Mouse (Mus musculus): Measurements from ENCODE around the gene Nfib.

The Nfib gene

GRCm38 (mm10) chr4:82623081-82623538 is 82.4 kb downstream of the Nfib start:
- no peak for DNase-seq

GRCm38 (mm10) chr4:82622321-82622836 is 83.2 kb downstream of the Nfib start:
- DNase-seq, result peak; percentile 84

DNA sequence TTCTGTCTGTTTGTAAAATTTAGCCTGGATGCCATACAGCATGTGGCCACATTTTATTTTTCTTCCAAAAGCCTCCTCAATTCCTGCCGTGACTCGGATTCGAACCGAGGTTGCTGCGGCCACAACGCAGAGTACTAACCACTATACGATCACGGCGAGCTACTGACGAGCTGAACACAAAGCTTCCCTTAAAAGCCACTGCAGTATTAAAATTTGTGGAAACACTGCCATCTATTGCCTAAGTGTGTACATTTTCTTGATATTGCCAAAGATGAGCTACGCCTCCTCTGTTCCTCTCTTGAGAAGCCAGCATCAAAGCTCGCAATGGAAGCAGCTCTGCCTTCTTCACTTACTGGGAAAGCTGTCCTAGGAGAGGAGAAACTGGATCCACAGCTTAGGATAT is 86.0 kb downstream of the Nfib start:
- DNase-seq, result peak; percentile 13

DNA sequence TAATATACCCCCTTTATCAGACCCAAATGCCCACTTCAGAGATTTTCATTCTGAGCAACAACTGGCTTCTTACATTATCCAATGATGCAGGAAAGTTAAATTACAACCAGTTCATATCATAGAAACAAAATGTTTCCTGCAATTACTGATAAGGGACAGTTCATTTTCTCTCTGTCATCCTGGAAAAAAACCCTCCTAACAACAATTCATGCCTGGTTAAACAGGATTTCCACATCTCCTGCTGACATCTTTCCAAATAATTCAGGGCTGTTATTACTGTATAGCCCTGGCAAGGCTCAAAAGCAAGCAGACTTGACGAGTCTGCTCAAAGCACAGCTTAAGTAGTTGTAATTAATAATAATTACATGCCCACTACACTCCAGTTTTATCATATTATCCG is 86.5 kb downstream of the Nfib start:
- no peak for DNase-seq

- DNase-seq, result no peak
Measured at GRCm38 (mm10) chr4:82617257-82617656, 88.3 kb downstream of the Nfib start.

- no peak for DNase-seq
Measured at GRCm38 (mm10) chr4:82615712-82616111, 89.8 kb downstream of the Nfib start.

GRCm38 (mm10) chr4:82614466-82614805 is 91.1 kb downstream of the Nfib start:
- no peak for DNase-seq

GRCm38 (mm10) chr4:82613606-82614465 is 91.7 kb downstream of the Nfib start:
- DNase-seq, result peak; percentile 49

DNA sequence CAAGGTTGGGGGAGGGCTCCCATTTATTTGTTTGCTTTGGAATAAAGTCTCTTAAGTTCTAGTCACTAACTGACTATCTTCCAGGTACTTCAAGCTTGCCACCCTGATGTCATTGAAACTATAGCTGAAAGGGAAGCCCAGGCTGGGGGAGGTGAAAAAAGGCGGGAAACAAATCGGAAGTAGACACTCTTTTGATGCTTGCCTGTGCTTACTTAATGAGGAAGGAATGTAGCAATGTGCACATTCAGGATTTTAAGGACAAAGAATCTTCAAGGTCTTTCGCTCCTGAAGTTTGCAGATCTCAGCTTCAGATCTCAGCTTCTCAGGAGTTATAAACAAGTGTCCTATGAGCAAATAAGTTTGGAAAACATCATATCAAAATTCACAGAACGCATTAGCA is 95.9 kb downstream of the Nfib start:
- DNase-seq, result no peak

DNA sequence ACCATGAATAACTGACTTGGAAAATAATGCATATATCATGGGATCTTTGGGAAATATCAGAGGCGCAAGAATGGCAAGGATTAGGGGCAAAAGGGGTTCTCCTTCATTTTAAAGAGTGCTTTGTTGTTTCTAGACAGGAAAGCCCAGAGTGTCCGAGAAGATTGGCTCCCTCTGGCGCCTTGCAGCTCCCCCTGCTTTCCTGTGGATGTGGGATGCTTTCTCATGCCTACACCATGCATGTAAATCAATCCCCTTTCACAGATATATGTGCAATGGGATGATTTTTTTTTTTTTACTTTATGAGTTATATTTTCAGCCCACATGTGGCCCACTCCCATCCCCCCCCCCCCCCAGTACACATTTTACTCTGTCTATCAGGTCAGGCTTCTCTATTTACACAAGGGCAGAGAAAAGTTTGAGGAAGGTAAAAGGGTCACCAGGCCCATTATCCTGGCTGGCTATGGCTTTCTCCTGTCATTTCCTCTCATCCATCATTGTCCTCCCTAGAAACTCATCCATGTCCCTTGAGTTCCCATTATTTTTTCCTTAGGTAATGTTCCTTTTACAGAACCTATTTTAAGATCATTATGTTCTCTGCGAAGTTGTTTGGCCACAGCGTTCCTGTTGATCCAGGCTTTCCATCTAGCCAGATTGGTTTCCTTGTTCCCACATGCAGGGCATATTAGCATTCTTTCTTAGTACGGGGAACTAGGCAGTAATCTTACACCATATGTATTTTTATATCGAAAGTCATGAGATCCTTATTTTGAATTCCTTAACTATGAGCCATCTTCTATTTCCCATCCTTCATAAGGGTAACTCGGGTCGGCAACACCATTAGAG is 96.6 kb downstream of the Nfib start:
- DNase-seq, result no peak

DNA sequence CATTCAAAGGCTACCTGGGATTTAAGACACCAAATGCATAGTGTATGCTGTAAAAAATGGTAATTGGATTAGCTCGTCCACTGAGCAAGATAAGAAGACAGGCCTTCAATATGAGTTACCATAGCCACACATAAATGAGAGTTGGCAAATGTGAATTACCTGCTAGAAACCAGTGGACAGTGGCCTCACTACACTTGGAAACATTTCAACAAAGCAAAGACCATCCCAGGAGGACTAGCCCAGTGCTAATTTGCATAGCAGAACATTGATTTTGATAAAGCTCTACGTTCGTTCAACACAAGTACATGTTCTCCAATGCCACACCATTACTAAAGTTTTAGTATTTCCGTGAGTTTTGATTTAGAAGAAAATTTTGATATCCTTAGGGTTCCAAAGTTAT is 98.3 kb downstream of the Nfib start:
- no peak for DNase-seq

- no peak for DNase-seq
Measured at GRCm38 (mm10) chr4:82606351-82606750, 99.2 kb downstream of the Nfib start.

DNA sequence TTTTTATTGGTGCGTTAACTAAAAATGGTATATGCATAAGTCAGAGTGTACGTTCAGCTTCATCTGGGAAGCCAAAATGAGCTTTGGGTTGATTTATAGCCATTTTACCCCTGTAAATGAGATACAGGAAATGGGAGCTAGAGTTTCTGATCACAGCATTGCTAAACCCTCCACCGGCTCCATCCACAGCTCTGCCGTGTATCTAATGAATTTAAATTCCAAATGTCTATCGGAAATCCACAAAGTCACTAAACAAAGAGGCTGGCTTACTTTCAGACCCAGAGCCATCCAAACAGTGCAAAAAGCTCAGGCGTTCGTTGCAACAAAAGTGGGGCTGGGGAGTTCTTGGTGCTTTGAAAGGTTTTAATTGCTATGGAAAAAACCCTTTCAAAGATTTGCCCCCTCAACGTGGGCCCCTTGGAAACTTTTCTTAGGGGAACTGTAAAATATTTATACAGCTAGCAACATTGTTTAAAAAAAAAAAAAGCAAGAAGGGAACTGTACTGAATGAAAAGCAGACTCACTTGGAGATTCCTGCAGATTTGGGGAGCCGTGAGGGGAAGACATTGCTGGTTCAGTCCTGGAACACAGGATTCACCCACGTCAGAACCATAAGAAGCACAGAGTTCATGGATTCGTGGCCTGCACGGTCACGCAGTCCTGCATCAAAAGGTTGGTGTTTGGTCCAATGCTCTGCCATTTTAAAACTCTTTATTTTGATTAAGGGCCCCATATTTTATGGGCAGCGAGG is 100.3 kb downstream of the Nfib start:
- no peak for DNase-seq

DNA sequence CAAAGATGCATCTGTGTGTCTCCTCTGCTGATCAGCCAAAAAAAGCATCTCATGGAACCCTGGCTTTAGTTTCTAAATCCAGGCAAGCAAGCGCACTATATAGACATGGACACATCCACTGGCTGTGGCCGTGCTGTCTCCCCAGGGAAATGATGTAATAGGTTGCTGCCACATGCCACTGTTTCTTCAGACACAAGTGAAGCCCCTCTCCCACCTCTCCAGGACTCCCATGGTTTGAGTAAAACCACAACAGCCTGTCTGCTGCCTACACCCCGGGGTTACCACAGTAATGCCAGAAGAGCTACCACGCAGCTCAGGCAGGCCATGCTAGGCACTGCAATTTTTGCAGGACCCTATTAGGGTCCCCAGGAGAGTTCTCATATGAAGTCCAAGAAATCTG is 101.0 kb downstream of the Nfib start:
- no peak for DNase-seq

- no peak for DNase-seq
Measured at GRCm38 (mm10) chr4:82600636-82601035, 104.9 kb downstream of the Nfib start.

DNA sequence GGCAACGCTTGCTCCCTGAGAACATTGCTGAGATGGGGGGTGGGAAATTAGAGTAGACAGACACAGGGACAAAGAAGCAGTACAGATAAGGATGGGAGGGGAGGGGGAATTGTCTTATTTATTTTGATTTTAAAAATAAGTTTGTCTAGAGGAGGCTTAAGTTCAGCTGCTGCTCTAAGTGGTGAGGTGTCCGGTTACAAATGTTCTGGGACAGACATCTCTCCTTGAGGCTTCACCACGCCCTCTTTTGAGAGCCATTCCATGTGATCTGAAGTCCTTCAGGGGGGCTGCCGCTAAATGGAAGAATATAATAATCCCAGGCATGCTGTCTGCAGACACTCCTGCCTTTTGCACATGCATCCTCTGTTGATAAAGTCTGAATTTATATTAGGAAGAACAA is 107.1 kb downstream of the Nfib start:
- no peak for DNase-seq

DNA sequence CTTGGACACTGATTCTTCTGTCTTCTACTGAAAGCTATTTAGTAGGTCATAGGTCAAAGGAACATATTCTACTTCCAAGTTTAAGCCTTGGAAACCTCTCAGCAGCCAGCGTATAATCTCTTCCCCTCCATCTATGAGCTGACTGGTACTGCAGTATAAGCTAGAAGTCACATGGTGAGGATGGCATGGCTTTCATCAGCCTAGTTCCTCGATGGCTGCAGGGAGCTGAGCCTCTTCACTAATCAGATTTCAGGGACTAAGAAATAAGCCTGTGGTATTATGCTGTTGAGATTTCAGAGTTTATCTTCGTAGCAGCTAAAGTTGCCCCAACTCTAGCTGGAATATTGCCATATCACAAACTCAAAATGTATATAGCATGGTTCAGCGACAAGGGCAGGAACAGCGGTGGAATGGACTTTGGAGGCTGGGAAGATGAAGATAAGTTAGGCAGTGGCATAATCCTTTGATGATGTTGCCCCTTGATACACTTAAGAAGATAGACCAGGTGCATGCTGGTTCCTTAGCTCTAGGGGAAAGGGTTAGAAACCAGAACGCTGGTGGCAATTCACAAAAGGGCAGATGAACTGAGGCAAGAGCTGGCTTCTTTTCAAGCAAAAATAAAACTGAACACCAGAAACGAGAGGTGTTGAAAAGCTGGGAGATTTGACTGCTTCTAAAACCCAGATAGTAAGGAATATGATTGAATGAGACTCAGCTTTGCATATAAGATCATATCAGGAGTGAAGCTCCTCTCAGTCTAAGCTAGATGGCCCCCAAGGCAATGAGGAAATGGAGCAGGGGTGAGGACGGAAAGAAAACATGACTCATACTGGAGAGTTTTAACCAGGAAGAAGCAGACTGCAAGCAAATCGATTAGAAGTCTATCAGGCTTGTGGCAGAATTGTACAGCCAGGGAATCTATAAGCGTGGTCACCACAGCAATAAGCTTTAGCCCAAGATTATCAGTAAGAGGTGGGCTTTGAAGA is 111.6 kb downstream of the Nfib start:
- no peak for DNase-seq

DNA sequence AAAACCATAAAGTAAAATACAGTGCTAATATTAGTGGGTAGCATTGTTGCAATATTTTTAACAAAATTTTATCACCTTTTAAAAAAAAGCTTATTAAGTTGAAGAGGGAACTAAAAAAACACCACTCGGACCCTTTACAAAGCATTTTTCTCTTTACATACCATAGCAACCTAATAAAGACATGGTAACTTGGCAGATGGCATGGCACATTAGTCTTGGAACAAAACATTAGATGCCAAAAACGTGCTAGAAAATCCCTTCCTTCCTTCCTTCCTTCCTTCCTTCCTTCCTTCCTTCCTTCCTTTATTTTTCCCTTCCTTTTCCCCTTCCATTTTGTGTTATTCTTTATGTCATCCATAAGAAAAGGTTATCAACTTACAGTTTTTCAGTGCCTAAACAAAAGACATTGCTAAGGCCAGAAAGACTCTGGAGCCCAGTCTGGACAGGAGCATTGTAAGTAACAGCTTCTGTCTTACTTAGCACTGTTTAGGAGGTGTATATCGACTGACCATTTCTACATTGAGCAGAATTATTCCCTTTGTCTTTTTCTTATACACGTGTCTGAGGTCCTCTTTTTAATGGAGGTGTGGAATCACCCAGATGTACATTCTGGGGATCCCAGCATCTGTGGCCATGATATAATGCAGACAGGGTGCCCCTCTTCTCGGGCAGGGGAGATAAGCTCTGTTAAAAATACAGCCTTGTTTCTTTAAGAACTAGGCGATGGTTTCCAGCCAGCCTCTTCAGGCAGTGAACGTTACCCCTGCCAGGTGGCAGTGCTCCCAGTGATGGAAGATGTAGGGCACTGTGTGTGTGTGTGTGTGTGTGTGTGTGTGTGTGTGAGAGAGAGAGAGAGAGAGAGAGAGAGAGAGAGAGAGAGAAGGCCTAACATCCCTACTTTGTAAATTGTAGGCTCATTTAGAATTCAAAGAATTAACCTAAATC is 113.2 kb downstream of the Nfib start:
- DNase-seq, result peak; percentile 26

- peak; percentile 56 for DNase-seq
Measured at GRCm38 (mm10) chr4:82589345-82589890, 116.1 kb downstream of the Nfib start.

DNA sequence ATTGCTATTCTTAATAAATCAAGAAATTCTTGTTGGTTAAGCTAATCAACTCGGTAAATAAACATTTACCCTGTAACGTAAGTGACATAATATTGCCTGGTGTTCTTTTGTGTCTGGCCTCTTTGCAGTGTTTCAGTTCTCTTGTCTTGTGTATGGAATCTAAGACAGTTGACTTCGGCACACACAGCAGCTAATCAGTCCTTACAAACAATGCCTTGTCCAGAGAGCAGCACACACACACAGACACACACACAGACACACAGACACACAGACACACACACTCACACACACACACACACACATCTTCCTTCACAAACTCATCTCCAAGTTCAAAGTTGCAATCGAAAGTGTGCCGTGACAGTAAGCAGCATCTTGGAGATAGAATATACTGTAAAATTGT is 116.8 kb downstream of the Nfib start:
- no peak for DNase-seq
